Mouse (Mus musculus) forebrain, embryonic 10.5 days (tissue): ENCODE results near the gene Nos1. TPM values are rescaled to one million over a fixed set of nuclear protein-coding genes. Genes with fewer than 3 reads are reported as not detected.
A peak's percentile ranks its signal among the peaks of the same experiment; 100 is the strongest.

ENCODE experiments used
- DNase-seq: peaks from one replicate; pipeline ENCODE4 v3.0.0-alpha.2; 2017; ENCODE audit warnings: low spot score; ENCODE audit errors: extremely low spot score
- H3K27ac ChIP-seq: fragments of 300-500 bp; sonication (generic); 2 replicates; pipeline ENCODE4 v1.5.1; 2016; ENCODE audit warnings: mild to moderate bottlenecking
- H3K27me3 ChIP-seq: fragments of 300-500 bp; sonication (generic); 2 replicates; pipeline ENCODE4 v1.6.1; 2016; ENCODE audit warnings: mild to moderate bottlenecking; ENCODE audit not compliant: poor library complexity, severe bottlenecking
- H3K36me3 ChIP-seq: fragments of 300-500 bp; sonication (generic); replicated peaks from 2 replicates; pipeline ENCODE4 v1.6.1; 2016; ENCODE audit warnings: mild to moderate bottlenecking, moderate library complexity
- H3K4me1 ChIP-seq: fragments of 300-500 bp; sonication (generic); 2 replicates; pipeline ENCODE4 v1.6.1; 2016
- H3K4me3 ChIP-seq: fragments of 300-500 bp; sonication (generic); 2 replicates; pipeline ENCODE4 v1.5.1; 2016; ENCODE audit warnings: mild to moderate bottlenecking, moderate library complexity
- H3K9me3 ChIP-seq: fragments of 300-500 bp; sonication (generic); 2 replicates; pipeline ENCODE4 v1.6.1; 2016; ENCODE audit warnings: mild to moderate bottlenecking, moderate library complexity
- WGBS: fragments of 180-500 bp; shearing (Covaris S2); methylation state at CpG from one replicate; pipeline ENCODE4 v1.1.7; 2016; 5-methylcytosine and 5-hydroxymethylcytosine counted together
- polyA plus RNA-seq: library from polyadenylated mRNA; unstranded; fragments of >200 nt; fragmentation: Nextera tagmentation; extraction: Ambion mirVana; gene quantifications from 2 replicates; pipeline ENCODE4 v1.2.1, GENCODE M21; 2016

The Nos1 gene
- polyA plus RNA-seq, result 0.07 and 0.09 TPM in 2 replicates

DNA sequence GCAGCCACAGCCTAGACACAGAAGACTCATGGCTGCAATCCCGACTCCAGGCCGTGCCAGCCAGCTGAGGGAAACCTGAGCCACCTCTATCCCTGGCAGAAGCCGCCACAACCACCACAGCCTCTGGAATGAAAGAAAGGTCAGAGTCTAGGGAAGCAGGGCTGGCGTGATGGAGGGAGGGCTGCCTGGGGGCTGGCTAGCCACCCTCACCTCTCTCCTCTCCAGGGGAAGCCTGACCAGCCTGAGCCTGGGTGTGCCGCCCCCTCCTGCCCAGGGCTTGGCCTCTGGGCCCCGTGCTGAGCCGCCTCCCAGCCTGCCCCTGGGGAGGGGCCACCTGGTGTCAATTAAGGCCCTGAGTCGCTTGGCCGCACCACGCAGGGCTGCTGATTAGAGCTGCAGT is at the start of gene Nos1:
Gene Nos1 (plus strand): TSS at position 352 of the 400 bp plus-strand sequence.
- WGBS, result 22% methylated on average over 10 of the region's 10 CpGs
- Histone ChIP-seq H3K4me3 (no peak within 1 kb of the TSS), H3K27me3 (no peaks in the 10 kb centered on the region), H3K9me3 (no peaks in the 10 kb centered on the region), H3K36me3 (no peaks in the 10 kb centered on the region), H3K4me1 (peaks cover 12% of the 10 kb centered on the region), H3K27ac (peak within 1 kb of the TSS; percentile 78)
- no peak for DNase-seq

DNA sequence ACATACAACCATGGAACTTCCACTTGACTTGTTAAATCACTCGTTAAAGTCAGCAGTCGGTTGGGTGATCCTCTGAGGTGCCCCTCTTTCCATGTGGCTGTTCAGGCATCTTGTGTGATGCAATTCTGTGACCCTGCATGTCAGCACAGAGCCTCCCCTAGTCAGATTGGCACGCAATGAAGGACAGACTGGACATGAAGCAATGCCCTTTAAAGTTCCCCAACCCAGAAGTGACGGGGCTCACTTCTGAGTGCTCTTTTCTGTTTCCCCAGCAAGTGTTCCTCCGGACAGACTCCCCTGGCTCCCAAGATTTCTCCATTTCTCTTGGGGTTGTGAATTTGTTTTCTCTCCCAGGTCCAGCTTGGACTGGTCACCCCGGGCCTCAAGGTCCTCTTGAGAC is 49.5 kb upstream of the Nos1 start:
- Histone ChIP-seq H3K4me3 (no peak overlapping the region), H3K27ac (peak overlapping the region; percentile 56), H3K27me3 (no peaks in the 10 kb centered on the region), H3K9me3 (no peaks in the 10 kb centered on the region), H3K4me1 (peaks cover 20% of the 10 kb centered on the region), H3K36me3 (no peaks in the 10 kb centered on the region)
- no peak for DNase-seq
- 70% methylated on average over 6 of the region's 6 CpGs for WGBS

- Histone ChIP-seq H3K4me1 (peaks cover 31% of the 10 kb centered on the region), H3K36me3 (no peaks in the 10 kb centered on the region), H3K4me3 (no peak overlapping the region), H3K9me3 (no peaks in the 10 kb centered on the region), H3K27me3 (no peaks in the 10 kb centered on the region), H3K27ac (no peak overlapping the region)
- no peak for DNase-seq
- 88% methylated on average over 11 of the region's 11 CpGs for WGBS
Measured at GRCm38 (mm10) chr5:117744654-117745178, 36.1 kb upstream of the Nos1 start.

GRCm38 (mm10) chr5:117749353-117749752 is 31.5 kb upstream of the Nos1 start:
- no peak for DNase-seq
- H3K27me3 ChIP-seq, result no peaks in the 10 kb centered on the region; the same call in 1 of the 2 replicates
- 35% methylated on average over 5 of the region's 5 CpGs for WGBS
- H3K36me3 ChIP-seq, result no peaks in the 10 kb centered on the region
- H3K9me3 ChIP-seq, result peaks cover 3% of the 10 kb centered on the region; the same call in 1 of the 2 replicates
- H3K4me3 ChIP-seq, result no peak overlapping the region
- H3K27ac ChIP-seq, result no peak overlapping the region
- H3K4me1 ChIP-seq, result peaks cover 39% of the 10 kb centered on the region

DNA sequence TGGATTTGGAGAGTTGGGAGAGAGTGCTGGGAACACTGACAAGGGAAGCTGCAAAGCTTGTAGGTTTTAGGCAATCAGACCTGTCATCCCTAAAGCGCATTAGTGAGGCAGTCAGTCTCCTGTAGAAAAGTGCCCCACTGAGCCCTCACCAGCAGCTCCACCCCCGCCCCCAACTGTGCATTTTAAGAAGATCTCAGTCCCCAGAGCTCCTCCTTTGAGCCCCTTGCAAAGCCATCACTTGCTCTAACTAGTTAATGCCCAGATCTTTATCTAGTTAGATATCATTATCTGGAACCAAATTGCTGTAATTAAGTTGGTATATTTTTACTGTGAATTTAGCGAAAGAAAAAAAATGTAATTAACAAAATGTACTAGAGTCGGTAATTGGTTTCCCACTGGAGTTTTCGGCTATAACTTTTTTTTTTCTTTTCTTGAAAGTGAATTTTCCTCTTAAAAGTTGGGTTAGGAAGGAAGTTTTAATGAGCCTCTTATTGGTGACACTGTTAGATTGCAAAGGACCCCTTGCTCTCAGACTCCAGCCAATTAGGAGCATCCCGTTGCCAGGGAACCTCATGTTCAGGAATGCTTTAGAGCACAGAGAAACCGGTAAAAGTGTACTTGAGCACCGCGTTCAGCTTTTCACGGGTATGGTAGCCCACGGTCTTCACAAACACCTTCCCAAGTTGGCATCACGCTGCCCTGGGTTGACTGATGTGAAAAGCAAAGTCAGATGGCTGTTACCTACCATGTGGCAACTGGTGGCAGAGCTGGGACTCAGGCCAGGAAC is 22.9 kb upstream of the Nos1 start:
- peaks cover 12% of the 10 kb centered on the region; the same call in 1 of the 2 replicates for H3K9me3 ChIP-seq
- peak; percentile 75 for DNase-seq
- H3K4me3 ChIP-seq, result no peak overlapping the region
- peak overlapping the region; percentile 83 for H3K27ac ChIP-seq
- 19% methylated on average over 12 of the region's 12 CpGs for WGBS
- peaks cover 24% of the 10 kb centered on the region for H3K4me1 ChIP-seq
- H3K27me3 ChIP-seq, result no peaks in the 10 kb centered on the region
- H3K36me3 ChIP-seq, result no peaks in the 10 kb centered on the region

GRCm38 (mm10) chr5:117761181-117761832 is 19.5 kb upstream of the Nos1 start:
- WGBS, result 78% methylated on average over 9 of the region's 9 CpGs
- no peak for DNase-seq
- peaks cover 26% of the 10 kb centered on the region for H3K4me1 ChIP-seq
- H3K27me3 ChIP-seq, result no peaks in the 10 kb centered on the region
- peaks cover 6% of the 10 kb centered on the region; the same call in 1 of the 2 replicates for H3K9me3 ChIP-seq
- no peak overlapping the region for H3K27ac ChIP-seq
- no peak overlapping the region for H3K4me3 ChIP-seq
- H3K36me3 ChIP-seq, result no peaks in the 10 kb centered on the region

DNA sequence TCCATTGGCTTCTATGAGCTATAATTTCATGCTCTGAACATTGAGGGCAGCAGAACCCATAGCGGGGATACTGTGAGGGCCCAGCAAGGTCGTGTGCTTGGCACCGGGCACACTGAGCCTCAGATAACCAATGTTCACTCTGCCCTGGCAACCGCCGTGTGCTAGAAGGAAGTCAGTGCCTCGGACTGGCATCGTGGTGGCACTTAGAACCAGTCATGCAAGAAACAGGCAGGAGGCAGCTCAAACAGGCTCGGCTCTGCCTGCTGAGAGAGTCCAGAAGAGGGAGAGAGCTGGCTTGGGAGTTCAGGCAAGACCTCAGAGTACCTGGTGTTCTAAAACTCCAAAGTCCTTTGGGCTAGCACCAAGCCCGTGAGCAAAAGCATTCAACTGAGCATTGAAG is 16.3 kb upstream of the Nos1 start:
- 87% methylated on average over 9 of the region's 9 CpGs for WGBS
- Histone ChIP-seq H3K4me1 (peaks cover 6% of the 10 kb centered on the region), H3K27me3 (no peaks in the 10 kb centered on the region), H3K36me3 (no peaks in the 10 kb centered on the region), H3K4me3 (no peak overlapping the region), H3K27ac (no peak overlapping the region), H3K9me3 (peaks cover 6% of the 10 kb centered on the region; the same call in 1 of the 2 replicates)
- DNase-seq, result no peak

DNA sequence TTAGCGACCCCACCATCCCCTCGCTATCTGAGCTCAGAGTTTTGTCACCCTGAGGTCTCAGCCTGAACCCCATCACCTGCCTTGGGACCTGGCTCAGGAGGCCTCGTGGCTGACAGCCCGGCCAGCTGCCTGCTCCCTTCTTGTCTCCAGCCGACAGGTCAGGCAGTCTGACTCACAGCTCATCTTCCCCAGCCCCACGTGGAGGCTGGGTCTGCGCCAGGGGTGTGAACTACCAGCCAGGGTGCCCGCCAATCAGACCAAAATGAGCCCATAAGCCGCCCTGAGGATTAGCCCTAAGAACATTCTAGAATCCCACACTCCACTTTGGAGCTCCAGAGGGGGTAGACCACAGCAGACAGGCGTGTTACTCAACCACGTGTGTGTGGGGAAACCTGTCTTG is 1.7 kb upstream of the Nos1 start:
- Histone ChIP-seq H3K36me3 (no peaks in the 10 kb centered on the region), H3K9me3 (no peaks in the 10 kb centered on the region), H3K27ac (no peak overlapping the region; the same call in 1 of the 2 replicates), H3K4me3 (no peak overlapping the region), H3K27me3 (no peaks in the 10 kb centered on the region), H3K4me1 (peaks cover 12% of the 10 kb centered on the region)
- 74% methylated on average over 11 of the region's 11 CpGs for WGBS
- DNase-seq, result no peak

DNA sequence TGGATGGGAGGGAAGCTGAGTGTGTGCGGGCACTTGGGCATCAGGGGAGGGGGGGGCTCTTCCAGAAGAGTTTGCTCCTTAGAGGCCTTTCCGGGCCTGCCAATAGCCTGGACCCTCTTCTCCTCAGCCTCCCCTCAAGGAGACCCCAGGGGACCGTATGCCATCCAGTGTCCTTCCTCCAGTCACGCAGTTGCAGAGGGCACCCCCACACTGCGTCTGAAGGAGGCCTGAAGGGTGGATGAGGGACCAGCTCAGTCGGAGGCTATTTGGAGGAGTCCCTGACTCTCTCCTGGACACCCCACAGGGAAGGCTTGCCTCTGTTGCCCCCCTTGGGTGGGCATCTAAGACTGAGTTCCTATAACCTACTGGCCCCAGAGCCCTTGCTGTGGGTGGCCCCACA is 346 bp downstream of the Nos1 start:
- DNase-seq, result no peak
- H3K36me3 ChIP-seq, result no peaks in the 10 kb centered on the region
- H3K9me3 ChIP-seq, result no peaks in the 10 kb centered on the region
- peak overlapping the region; percentile 78 for H3K27ac ChIP-seq
- H3K27me3 ChIP-seq, result no peaks in the 10 kb centered on the region
- 64% methylated on average over 6 of the region's 6 CpGs for WGBS
- no peak overlapping the region for H3K4me3 ChIP-seq
- peaks cover 12% of the 10 kb centered on the region for H3K4me1 ChIP-seq

- H3K27ac ChIP-seq, result no peak overlapping the region
- no peaks in the 10 kb centered on the region; the same call in 1 of the 2 replicates for H3K4me1 ChIP-seq
- no peaks in the 10 kb centered on the region for H3K36me3 ChIP-seq
- H3K27me3 ChIP-seq, result no peaks in the 10 kb centered on the region
- no peak overlapping the region for H3K4me3 ChIP-seq
- no peak for DNase-seq
- no peaks in the 10 kb centered on the region for H3K9me3 ChIP-seq
- WGBS, result 86% methylated on average over 6 of the region's 6 CpGs
Measured at GRCm38 (mm10) chr5:117790071-117790470, 9.2 kb downstream of the Nos1 start.

GRCm38 (mm10) chr5:117791875-117792274 is 11.0 kb downstream of the Nos1 start:
- H3K4me3 ChIP-seq, result no peak overlapping the region
- WGBS, result 91% methylated on average over 14 of the region's 14 CpGs
- H3K9me3 ChIP-seq, result no peaks in the 10 kb centered on the region
- H3K27ac ChIP-seq, result no peak overlapping the region
- no peaks in the 10 kb centered on the region; the same call in 1 of the 2 replicates for H3K4me1 ChIP-seq
- H3K27me3 ChIP-seq, result no peaks in the 10 kb centered on the region
- H3K36me3 ChIP-seq, result no peaks in the 10 kb centered on the region
- no peak for DNase-seq

DNA sequence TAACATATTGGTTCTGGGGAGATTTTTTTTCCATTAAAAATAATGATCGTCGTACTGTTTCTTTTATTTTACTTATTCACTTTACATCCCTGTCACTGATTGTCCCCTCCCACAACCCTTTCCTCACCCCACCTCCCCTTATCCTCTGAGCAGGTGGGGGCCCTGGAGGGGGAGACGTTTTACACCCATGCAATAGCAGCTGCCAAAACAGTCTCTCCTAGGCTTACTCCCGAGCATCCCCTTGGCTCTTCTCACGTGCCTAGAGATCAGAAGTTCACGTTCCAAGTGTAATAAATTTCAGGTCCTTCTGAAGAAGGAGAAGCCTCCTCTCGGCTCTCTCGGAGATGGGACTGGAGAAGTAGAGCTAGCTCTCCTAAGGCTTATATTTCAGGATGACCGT is 20.0 kb downstream of the Nos1 start:
- no peak for DNase-seq
- H3K27ac ChIP-seq, result 0 out of 2 replicates have a peak overlapping the region, but pooled peaks have one; percentile 20
- peaks cover 5% of the 10 kb centered on the region for H3K4me1 ChIP-seq
- no peaks in the 10 kb centered on the region for H3K9me3 ChIP-seq
- no peaks in the 10 kb centered on the region for H3K27me3 ChIP-seq
- H3K4me3 ChIP-seq, result no peak overlapping the region
- whole genome bisulfite sequencing, result 84% methylated on average over 9 of the region's 9 CpGs
- no peaks in the 10 kb centered on the region for H3K36me3 ChIP-seq

- Histone ChIP-seq H3K27ac (no peak overlapping the region), H3K4me3 (no peak overlapping the region), H3K27me3 (no peaks in the 10 kb centered on the region), H3K36me3 (no peaks in the 10 kb centered on the region), H3K9me3 (no peaks in the 10 kb centered on the region), H3K4me1 (peaks cover 5% of the 10 kb centered on the region)
- DNase-seq, result no peak
- WGBS, result 87% methylated on average over 11 of the region's 11 CpGs
Measured at GRCm38 (mm10) chr5:117802071-117802521, 21.3 kb downstream of the Nos1 start.
